Mouse (Mus musculus) embryonic facial prominence, embryonic 14.5 days (tissue): ENCODE results near the gene Rnaset2b. TPM values are rescaled to one million over a fixed set of nuclear protein-coding genes. Genes with fewer than 3 reads are reported as not detected.
"Not testable (repeated sequence)": the region's sequence is repeated elsewhere in the genome, so short reads cannot be mapped to it uniquely, and the experiment has no call there.

Experiments used
- ATAC-seq: fragments of 200-750 bp; cut with Nextera tagmentation; 2 replicates; pipeline ENCODE4 v1.8.0; 2017; ENCODE audit warnings: low read depth, moderate number of reproducible peaks, moderate TSS enrichment
- DNase-seq: peaks from one replicate; pipeline ENCODE4 v3.0.0-alpha.2; 2015; ENCODE audit warnings: low spot score
- H3K27ac ChIP-seq: fragments of 300-500 bp; sonication (generic); replicated peaks from 2 replicates; pipeline ENCODE4 v1.5.1; 2014; ENCODE audit warnings: low read depth, mild to moderate bottlenecking, low read length, moderate library complexity
- H3K27me3 ChIP-seq: fragments of 300-500 bp; sonication (generic); replicated peaks from 2 replicates; pipeline ENCODE4 v1.6.1; 2014; ENCODE audit warnings: low read length; ENCODE audit not compliant: control insufficient read depth, insufficient read depth
- H3K36me3 ChIP-seq: fragments of 300-500 bp; sonication (generic); 2 replicates; pipeline ENCODE4 v1.6.1; 2014; ENCODE audit warnings: low read length, mixed read lengths; ENCODE audit not compliant: control insufficient read depth, insufficient read depth
- H3K4me1 ChIP-seq: fragments of 300-500 bp; sonication (generic); 2 replicates; pipeline ENCODE4 v1.6.1; 2014; ENCODE audit warnings: antibody characterized with exemption, low read length; ENCODE audit not compliant: control insufficient read depth, insufficient read depth
- H3K4me2 ChIP-seq: fragments of 300-500 bp; sonication (generic); 2 replicates; pipeline ENCODE4 v1.6.1; 2014; ENCODE audit warnings: low read depth, mild to moderate bottlenecking, low read length, moderate library complexity, mixed read lengths
- H3K4me3 ChIP-seq: fragments of 300-500 bp; sonication (generic); 2 replicates; pipeline ENCODE4 v1.5.1; 2014; ENCODE audit warnings: low read depth, mild to moderate bottlenecking, low read length
- H3K9ac ChIP-seq: fragments of 300-500 bp; sonication (generic); 2 replicates; pipeline ENCODE4 v1.6.1; 2014; ENCODE audit warnings: low read depth, mild to moderate bottlenecking, low read length, moderate library complexity, mixed read lengths
- H3K9me3 ChIP-seq: fragments of 300-500 bp; sonication (generic); 2 replicates; pipeline ENCODE4 v1.6.1; 2016; ENCODE audit warnings: low read length; ENCODE audit not compliant: control insufficient read depth
- WGBS: fragments of 180-500 bp; shearing (Covaris S2); extraction: QIAGEN DNeasy Blood & Tissue Kit; methylation state at CpG from one replicate; pipeline ENCODE4 v1.1.7; 2014; 5-methylcytosine and 5-hydroxymethylcytosine counted together
- polyA plus RNA-seq: library from polyadenylated mRNA; unstranded; fragments of >200 nt; fragmentation: Nextera tagmentation; extraction: Ambion mirVana; gene quantifications from 2 replicates; pipeline ENCODE4 v1.2.1, GENCODE M21; 2014

Gene Rnaset2b
- polyA plus RNA-seq, 1 experiment from 2014 or later = 183 TPM

- not testable (repeated sequence) for H3K9me3 ChIP-seq, H3K27ac ChIP-seq, H3K9ac ChIP-seq, H3K4me1 ChIP-seq, H3K4me2 ChIP-seq, H3K4me3 ChIP-seq, H3K27me3 ChIP-seq, DNase-seq, H3K36me3 ChIP-seq
- ATAC-seq = peak; percentile 57
- 0% methylated on average over 1 of the region's 14 CpGs for WGBS
Measured at GRCm38 (mm10) chr17:7025257-7025656, 54.8 kb downstream of the Rnaset2b start, which contains the start of gene Gm1604a. Gene Gm1604a (plus strand): TSS chr17:7025568.

GRCm38 (mm10) chr17:7025764-7026346 is 55.4 kb downstream of the Rnaset2b start:
- not testable (repeated sequence) for H3K4me3 ChIP-seq, H3K4me2 ChIP-seq, H3K4me1 ChIP-seq, H3K27me3 ChIP-seq, H3K9me3 ChIP-seq, H3K36me3 ChIP-seq, DNase-seq, H3K9ac ChIP-seq, H3K27ac ChIP-seq
- 0 out of 2 replicates have a peak, but pooled peaks have one; percentile 22 for ATAC-seq
- WGBS = 60% methylated on average over 3 of the region's 14 CpGs

- WGBS = 52% methylated on average over 4 of the region's 7 CpGs
- not testable (repeated sequence) for H3K9ac ChIP-seq, H3K9me3 ChIP-seq, H3K36me3 ChIP-seq, DNase-seq, H3K4me2 ChIP-seq, H3K27ac ChIP-seq, ATAC-seq, H3K4me1 ChIP-seq, H3K4me3 ChIP-seq, H3K27me3 ChIP-seq
Measured at GRCm38 (mm10) chr17:7030204-7030603, 59.8 kb downstream of the Rnaset2b start.

- H3K27ac ChIP-seq, H3K4me3 ChIP-seq, H3K9ac ChIP-seq, H3K9me3 ChIP-seq, DNase-seq, H3K27me3 ChIP-seq, H3K4me1 ChIP-seq, ATAC-seq, H3K36me3 ChIP-seq, H3K4me2 ChIP-seq: not testable (repeated sequence)
- 64% methylated on average over 3 of the region's 6 CpGs for WGBS
Measured at GRCm38 (mm10) chr17:7030622-7031174, 60.3 kb downstream of the Rnaset2b start.

GRCm38 (mm10) chr17:7033192-7034166 is 63.0 kb downstream of the Rnaset2b start:
- not testable (repeated sequence) for ATAC-seq, H3K9me3 ChIP-seq, H3K36me3 ChIP-seq, DNase-seq, H3K4me3 ChIP-seq, H3K4me1 ChIP-seq, H3K27ac ChIP-seq, H3K9ac ChIP-seq, H3K4me2 ChIP-seq, H3K27me3 ChIP-seq
- 32% methylated on average over 3 of the region's 17 CpGs for WGBS

Other genes starting within 250 kb of the Rnaset2b start
- 57.8 and 59.1 TPM in 2 replicates for gene Ezr, start 187.8 kb upstream of the Rnaset2b start, polyA plus RNA-seq
- 43.2 and 44.6 TPM in 2 replicates for gene Rsph3b, start 22.0 kb upstream of the Rnaset2b start, polyA plus RNA-seq
- 45.9 and 48.1 TPM in 2 replicates for gene Tagap1, start 9.5 kb upstream of the Rnaset2b start, polyA plus RNA-seq
- 0.10 and 0.37 TPM in 2 replicates for gene Gm49721, start 8.3 kb downstream of the Rnaset2b start, polyA plus RNA-seq
- gene Gm1604a, start 54.9 kb downstream of the Rnaset2b start, polyA plus RNA-seq = not detected in 2 replicates
- gene Rps6ka2, start 199.5 kb downstream of the Rnaset2b start, polyA plus RNA-seq = 14.0 and 16.9 TPM in 2 replicates